Mouse (Mus musculus) CH12.LX (cell line): ENCODE measurements at regions not wholly inside any gene's neighbourhood (a gene's known extent, or its start where the extent isn't known, plus 50 kb on each side); places are given as distances from the start of the nearest gene placed in this dataset.

Experiments used
- POLR2A ChIP-seq: IDR thresholded peaks from 2 replicates; pipeline ENCODE4 v1.6.1; 2011; ENCODE audit warnings: low read depth, mild to moderate bottlenecking, improper control_type of control experiment, low read length
- USF1 ChIP-seq: IDR thresholded peaks from 2 replicates; pipeline ENCODE4 v1.6.1; 2014; ENCODE audit warnings: low read depth, mild to moderate bottlenecking, inconsistent platforms, low read length, improper control_type of control experiment

DNA sequence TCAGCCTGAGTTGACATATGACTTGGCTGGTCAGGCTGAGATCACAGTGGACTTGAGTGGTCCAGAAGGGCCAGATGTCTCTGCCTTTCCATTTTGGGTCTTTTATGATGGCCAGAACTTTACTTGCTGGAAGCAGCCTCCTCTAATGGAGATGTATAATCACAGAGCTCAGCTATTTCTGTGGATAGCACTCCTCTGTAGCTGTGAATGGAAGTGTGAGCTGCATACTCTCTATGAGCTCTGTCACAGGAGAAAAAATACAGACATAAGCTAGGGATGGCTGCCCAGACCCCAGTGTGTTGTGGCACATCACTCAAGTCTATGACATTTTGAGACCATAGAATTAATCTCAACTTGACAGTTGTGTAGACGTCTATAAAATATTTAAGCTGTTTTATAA lies 284.3 kb upstream of the Kif2a start:
- TF ChIP-seq USF1 (no peak), POLR2A (no peak)
